Mouse (Mus musculus): ENCODE data around the gene Nipsnap2. TPM values are rescaled to one million over a fixed set of nuclear protein-coding genes. Genes with fewer than 3 reads are reported as not detected.
"Not testable (repeated sequence)": the region's sequence is repeated elsewhere in the genome, so short reads cannot be mapped to it uniquely, and the experiment has no call there.

Nipsnap2 gene
- total and polyA plus RNA-seq, 2 experiments from 2014 or later, result 624 to 720 TPM

DNA sequence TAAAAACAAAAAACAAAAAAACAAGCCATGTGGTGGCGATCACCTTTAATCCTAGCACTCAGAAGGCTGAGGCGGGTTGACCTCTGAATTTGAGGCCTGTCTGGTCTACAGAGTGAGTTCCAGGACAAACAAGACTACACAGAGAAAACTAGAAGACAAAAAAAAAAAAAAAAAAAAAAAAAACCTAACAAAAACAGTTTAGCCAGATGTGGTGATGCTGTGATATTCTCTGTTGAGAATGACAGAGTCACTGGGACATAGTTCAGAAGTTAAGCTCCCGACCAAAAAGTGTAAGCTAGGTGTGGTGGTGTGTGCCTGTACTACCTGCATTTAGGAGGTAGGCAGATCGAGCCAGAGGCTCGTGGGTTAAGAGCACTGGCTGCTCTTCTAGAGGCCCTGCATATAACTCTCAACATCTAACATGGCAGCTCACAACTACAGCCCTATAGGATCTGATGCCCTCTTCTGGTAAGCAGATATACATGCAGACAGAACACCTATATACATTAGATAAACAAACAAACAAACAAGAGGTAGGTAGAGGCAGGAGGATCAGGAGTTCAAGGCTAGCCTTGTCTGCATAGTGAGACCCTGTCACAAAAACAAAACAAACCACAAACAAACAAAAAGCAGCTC lies 60.5 kb downstream of the Nipsnap2 start:
- no peak for ATAC-seq (ENCODE audit: insufficient read depth, low read depth)
- no peak for DNase-seq (ENCODE audit: low spot score)
- no peak overlapping the region for H3K4me2 ChIP-seq (ENCODE audit: low read depth, low read length)
- no peak overlapping the region for H3K4me3 ChIP-seq (ENCODE audit: low read depth, low read length)
- WGBS, result 87% methylated on average over 5 of the region's 5 CpGs
- TF ChIP-seq CTCF (IDR thresholded peaks at IDR 0.05; ENCODE audit: low read depth) (no peak), EP300 (IDR thresholded peaks at IDR 0.05; ENCODE audit: low read depth) (no peak)
- no peak overlapping the region for H3K9ac ChIP-seq (replicated peaks; ENCODE audit: low read depth, low read length)
- H3K4me1 ChIP-seq (ENCODE audit: control insufficient read depth, insufficient read depth), result peaks cover 8% of the 10 kb centered on the region; the same call in 1 of the 2 replicates
- H3K36me3 ChIP-seq (replicated peaks; ENCODE audit: control insufficient read depth, insufficient read depth, low read length), result peaks cover 20% of the 10 kb centered on the region
- no peaks in the 10 kb centered on the region for H3K9me3 ChIP-seq (replicated peaks; ENCODE audit: control insufficient read depth, low read length)
- no peak overlapping the region for H3K27ac ChIP-seq (ENCODE audit: low read depth)
- no peaks in the 10 kb centered on the region for H3K27me3 ChIP-seq (ENCODE audit: control insufficient read depth, insufficient read depth, low read length)

GRCm38 (mm10) chr5:129786161-129786560 lies 61.3 kb downstream of the Nipsnap2 start:
- H3K9me3 ChIP-seq (replicated peaks; ENCODE audit: control insufficient read depth, low read length), result no peaks in the 10 kb centered on the region
- H3K9ac ChIP-seq (replicated peaks; ENCODE audit: low read depth, low read length), result peak overlapping the region; percentile 85
- H3K4me1 ChIP-seq (ENCODE audit: control insufficient read depth, insufficient read depth), result peaks cover 8% of the 10 kb centered on the region; the same call in 1 of the 2 replicates
- DNase-seq (ENCODE audit: low spot score), result no peak
- H3K27ac ChIP-seq (ENCODE audit: low read depth), result peak overlapping the region; percentile 96
- no peaks in the 10 kb centered on the region for H3K27me3 ChIP-seq (ENCODE audit: control insufficient read depth, insufficient read depth, low read length)
- peaks cover 26% of the 10 kb centered on the region for H3K36me3 ChIP-seq (replicated peaks; ENCODE audit: control insufficient read depth, insufficient read depth, low read length)
- peak overlapping the region; percentile 93 for H3K4me3 ChIP-seq (ENCODE audit: low read depth, low read length)
- TF ChIP-seq EP300 (IDR thresholded peaks at IDR 0.05; ENCODE audit: low read depth) (no peak), CTCF (IDR thresholded peaks at IDR 0.05; ENCODE audit: low read depth) (no peak)
- no peak for ATAC-seq (ENCODE audit: insufficient read depth, low read depth)
- 76% methylated on average over 6 of the region's 6 CpGs for WGBS
- peak overlapping the region; percentile 78 for H3K4me2 ChIP-seq (ENCODE audit: low read depth, low read length)

- WGBS, result under 1% methylated on average over 73 of the region's 73 CpGs
- DNase-seq (ENCODE audit: low spot score) (peak; percentile 96), ATAC-seq (ENCODE audit: insufficient read depth, low read depth) (peak; percentile 99)
- H3K27ac ChIP-seq (ENCODE audit: low read depth), result peak within 1 kb of the TSS; percentile 96
- no peaks in the 10 kb centered on the region for H3K27me3 ChIP-seq (ENCODE audit: control insufficient read depth, insufficient read depth, low read length)
- no peak for TF ChIP-seq CTCF (IDR thresholded peaks at IDR 0.05; ENCODE audit: low read depth)
- peak; percentile 82 for TF ChIP-seq EP300 (IDR thresholded peaks at IDR 0.05; ENCODE audit: low read depth)
- H3K4me2 ChIP-seq (ENCODE audit: low read depth, low read length), result peak within 1 kb of the TSS; percentile 78
- H3K9ac ChIP-seq (replicated peaks; ENCODE audit: low read depth, low read length), result peak within 1 kb of the TSS; percentile 85
- peak within 1 kb of the TSS; percentile 93 for H3K4me3 ChIP-seq (ENCODE audit: low read depth, low read length)
- no peaks in the 10 kb centered on the region for H3K9me3 ChIP-seq (replicated peaks; ENCODE audit: control insufficient read depth, low read length)
- H3K4me1 ChIP-seq (ENCODE audit: control insufficient read depth, insufficient read depth), result peaks cover 8% of the 10 kb centered on the region; the same call in 1 of the 2 replicates
- H3K36me3 ChIP-seq (replicated peaks; ENCODE audit: control insufficient read depth, insufficient read depth, low read length), result peaks cover 35% of the 10 kb centered on the region
Observed at GRCm38 (mm10) chr5:129786818-129787790, 62.2 kb downstream of the Nipsnap2 start, which contains the start of gene Psph. Gene Psph, minus strand, starts transcription at chr5:129787449.

- peak overlapping the region; percentile 85 for H3K9ac ChIP-seq (replicated peaks; ENCODE audit: low read depth, low read length)
- H3K36me3 ChIP-seq (replicated peaks; ENCODE audit: control insufficient read depth, insufficient read depth, low read length), result peaks cover 44% of the 10 kb centered on the region
- peaks cover 8% of the 10 kb centered on the region; the same call in 1 of the 2 replicates for H3K4me1 ChIP-seq (ENCODE audit: control insufficient read depth, insufficient read depth)
- ATAC-seq (ENCODE audit: insufficient read depth, low read depth) (no peak), DNase-seq (ENCODE audit: low spot score) (no peak)
- 12% methylated on average over 11 of the region's 11 CpGs for WGBS
- TF ChIP-seq EP300 (IDR thresholded peaks at IDR 0.05; ENCODE audit: low read depth) (no peak), CTCF (IDR thresholded peaks at IDR 0.05; ENCODE audit: low read depth) (no peak)
- peak overlapping the region; percentile 78 for H3K4me2 ChIP-seq (ENCODE audit: low read depth, low read length)
- H3K27me3 ChIP-seq (ENCODE audit: control insufficient read depth, insufficient read depth, low read length), result no peaks in the 10 kb centered on the region
- no peaks in the 10 kb centered on the region for H3K9me3 ChIP-seq (replicated peaks; ENCODE audit: control insufficient read depth, low read length)
- H3K4me3 ChIP-seq (ENCODE audit: low read depth, low read length), result peak overlapping the region; percentile 93
- H3K27ac ChIP-seq (ENCODE audit: low read depth), result peak overlapping the region; percentile 96
Observed at GRCm38 (mm10) chr5:129787818-129788593, 63.1 kb downstream of the Nipsnap2 start.

GRCm38 (mm10) chr5:129790591-129790990 lies 65.7 kb downstream of the Nipsnap2 start:
- not testable (repeated sequence) for DNase-seq (ENCODE audit: low spot score); H3K4me2 ChIP-seq (ENCODE audit: low read depth, low read length); H3K27ac ChIP-seq (ENCODE audit: low read depth); H3K4me1 ChIP-seq (ENCODE audit: control insufficient read depth, insufficient read depth); H3K9ac ChIP-seq (replicated peaks; ENCODE audit: low read depth, low read length); ATAC-seq (ENCODE audit: insufficient read depth, low read depth); H3K4me3 ChIP-seq (ENCODE audit: low read depth, low read length); H3K27me3 ChIP-seq (ENCODE audit: control insufficient read depth, insufficient read depth, low read length); H3K9me3 ChIP-seq (replicated peaks; ENCODE audit: control insufficient read depth, low read length)
- H3K36me3 ChIP-seq (replicated peaks; ENCODE audit: control insufficient read depth, insufficient read depth, low read length), result peaks cover 59% of the 10 kb centered on the region
- 93% methylated on average over 7 of the region's 8 CpGs for WGBS

Other genes starting within 250 kb of the Nipsnap2 start
- gene Sfswap, start 223.8 kb upstream of the Nipsnap2 start, total RNA-seq (2014; rRNA removed; ENCODE audit: low replicate concordance), result 28.2 and 38.3 TPM in 2 replicates
- gene Sfswap, start 223.8 kb upstream of the Nipsnap2 start, polyA plus RNA-seq (2015; fragmentation: Nextera tagmentation; extraction: Ambion mirVana), result 14.4 and 15.7 TPM in 2 replicates
- gene Mmp17, start 140.9 kb upstream of the Nipsnap2 start, total RNA-seq (2014; rRNA removed; ENCODE audit: low replicate concordance), result 0.43 and 2.6 TPM in 2 replicates
- gene Mmp17, start 140.9 kb upstream of the Nipsnap2 start, polyA plus RNA-seq (2015; fragmentation: Nextera tagmentation; extraction: Ambion mirVana), result 0.41 TPM in 2 replicates
- gene Zfp11, start 55.0 kb upstream of the Nipsnap2 start, total RNA-seq (2014; rRNA removed; ENCODE audit: low replicate concordance), result 0.95 and 1.2 TPM in 2 replicates
- 2.3 and 3.0 TPM in 2 replicates for gene Zfp11, start 55.0 kb upstream of the Nipsnap2 start, polyA plus RNA-seq (2015; fragmentation: Nextera tagmentation; extraction: Ambion mirVana)
- not detected in 2 replicates for gene Sept14, start 16.6 kb upstream of the Nipsnap2 start, total RNA-seq (2014; rRNA removed; ENCODE audit: low replicate concordance)
- gene Sept14, start 16.6 kb upstream of the Nipsnap2 start, polyA plus RNA-seq (2015; fragmentation: Nextera tagmentation; extraction: Ambion mirVana), result not detected in 2 replicates
- 141 and 196 TPM in 2 replicates for gene Mrps17, start 9.6 kb upstream of the Nipsnap2 start, total RNA-seq (2014; rRNA removed; ENCODE audit: low replicate concordance)
- 173 and 181 TPM in 2 replicates for gene Mrps17, start 9.6 kb upstream of the Nipsnap2 start, polyA plus RNA-seq (2015; fragmentation: Nextera tagmentation; extraction: Ambion mirVana)
- gene Psph, start 62.4 kb downstream of the Nipsnap2 start, total RNA-seq (2014; rRNA removed; ENCODE audit: low replicate concordance), result 21.9 and 30.1 TPM in 2 replicates
- 26.2 and 26.5 TPM in 2 replicates for gene Psph, start 62.4 kb downstream of the Nipsnap2 start, polyA plus RNA-seq (2015; fragmentation: Nextera tagmentation; extraction: Ambion mirVana)
- gene Sumf2, start 121.9 kb downstream of the Nipsnap2 start, total RNA-seq (2014; rRNA removed; ENCODE audit: low replicate concordance), result 14.9 and 26.2 TPM in 2 replicates
- gene Sumf2, start 121.9 kb downstream of the Nipsnap2 start, polyA plus RNA-seq (2015; fragmentation: Nextera tagmentation; extraction: Ambion mirVana), result 12.8 and 14.5 TPM in 2 replicates
- 2,460 and 2,937 TPM in 2 replicates for gene Chchd2, start 162.4 kb downstream of the Nipsnap2 start, total RNA-seq (2014; rRNA removed; ENCODE audit: low replicate concordance)
- gene Chchd2, start 162.4 kb downstream of the Nipsnap2 start, polyA plus RNA-seq (2015; fragmentation: Nextera tagmentation; extraction: Ambion mirVana), result 1,505 and 1,584 TPM in 2 replicates
- gene Zbed5, start 170.7 kb downstream of the Nipsnap2 start, total RNA-seq (2014; rRNA removed; ENCODE audit: low replicate concordance), result 0.27 and 1.4 TPM in 2 replicates
- 1.4 and 1.5 TPM in 2 replicates for gene Zbed5, start 170.7 kb downstream of the Nipsnap2 start, polyA plus RNA-seq (2015; fragmentation: Nextera tagmentation; extraction: Ambion mirVana)
- 3.1 and 9.6 TPM in 2 replicates for gene Phkg1, start 173.5 kb downstream of the Nipsnap2 start, total RNA-seq (2014; rRNA removed; ENCODE audit: low replicate concordance)
- gene Phkg1, start 173.5 kb downstream of the Nipsnap2 start, polyA plus RNA-seq (2015; fragmentation: Nextera tagmentation; extraction: Ambion mirVana), result 2.5 and 3.4 TPM in 2 replicates
- gene Nupr1l, start 183.5 kb downstream of the Nipsnap2 start, total RNA-seq (2014; rRNA removed; ENCODE audit: low replicate concordance), result 0.08 and 0.38 TPM in 2 replicates
- gene Nupr1l, start 183.5 kb downstream of the Nipsnap2 start, polyA plus RNA-seq (2015; fragmentation: Nextera tagmentation; extraction: Ambion mirVana), result 2.7 and 3.5 TPM in 2 replicates
- 17.4 and 30.8 TPM in 2 replicates for gene Vkorc1l1, start 216.9 kb downstream of the Nipsnap2 start, total RNA-seq (2014; rRNA removed; ENCODE audit: low replicate concordance)
- 7.3 and 8.4 TPM in 2 replicates for gene Vkorc1l1, start 216.9 kb downstream of the Nipsnap2 start, polyA plus RNA-seq (2015; fragmentation: Nextera tagmentation; extraction: Ambion mirVana)

Measured in heart, postnatal 0 days (tissue).